Mouse (Mus musculus) midbrain, postnatal 0 days (tissue): ENCODE results near the gene Ahsa1. TPM values are rescaled to one million over a fixed set of nuclear protein-coding genes. Genes with fewer than 3 reads are reported as not detected.
"Not testable (repeated sequence)": the region's sequence is repeated elsewhere in the genome, so short reads cannot be mapped to it uniquely, and the experiment has no call there.

ENCODE experiments used
- ATAC-seq: fragments of 200-750 bp; cut with Nextera tagmentation; 2 replicates; pipeline ENCODE4 v1.8.0; 2017; ENCODE audit warnings: moderate number of reproducible peaks, mild to moderate bottlenecking, moderate TSS enrichment, moderate library complexity; ENCODE audit not compliant: low FRiP score
- DNase-seq: peaks from one replicate; pipeline ENCODE4 v3.0.0-alpha.2; 2015; ENCODE audit warnings: low spot score
- H3K27ac ChIP-seq: fragments of 300-500 bp; sonication (generic); 2 replicates; pipeline ENCODE4 v1.5.1; 2014; ENCODE audit warnings: low read depth, mild to moderate bottlenecking, low read length, mixed read lengths
- H3K27me3 ChIP-seq: fragments of 300-500 bp; sonication (generic); 2 replicates; pipeline ENCODE4 v1.6.1; 2014; ENCODE audit warnings: low read length, control low read depth, mixed read lengths; ENCODE audit not compliant: insufficient read depth
- H3K36me3 ChIP-seq: fragments of 300-500 bp; sonication (generic); 2 replicates; pipeline ENCODE4 v1.6.1; 2014; ENCODE audit warnings: low read length, control low read depth, mixed read lengths; ENCODE audit not compliant: insufficient read depth
- H3K4me1 ChIP-seq: fragments of 300-500 bp; sonication (generic); 2 replicates; pipeline ENCODE4 v1.6.1; 2014; ENCODE audit warnings: mild to moderate bottlenecking, control low read depth, antibody characterized with exemption, low read length, mixed read lengths; ENCODE audit not compliant: insufficient read depth
- H3K4me2 ChIP-seq: fragments of 300-500 bp; sonication (generic); 2 replicates; pipeline ENCODE4 v1.6.1; 2014; ENCODE audit warnings: low read depth, mild to moderate bottlenecking, low read length, mixed read lengths; ENCODE audit not compliant: poor library complexity, severe bottlenecking
- H3K4me3 ChIP-seq: fragments of 300-500 bp; sonication (generic); 2 replicates; pipeline ENCODE4 v1.5.1; 2014; ENCODE audit warnings: low read depth, mild to moderate bottlenecking, low read length, moderate library complexity
- H3K9ac ChIP-seq: fragments of 300-500 bp; sonication (generic); replicated peaks from 2 replicates; pipeline ENCODE4 v1.6.1; 2014; ENCODE audit warnings: mild to moderate bottlenecking, low read length, moderate library complexity, mixed read lengths; ENCODE audit not compliant: poor library complexity, severe bottlenecking
- H3K9me3 ChIP-seq: fragments of 300-500 bp; sonication (generic); 2 replicates; pipeline ENCODE4 v1.6.1; 2016; ENCODE audit warnings: low read length, control low read depth
- CTCF ChIP-seq: IDR thresholded peaks from 2 replicates; pipeline ENCODE4 v1.5.1; 2016; ENCODE audit warnings: antibody characterized with exemption, mild to moderate bottlenecking
- WGBS: fragments of 180-500 bp; shearing (Covaris S2); extraction: QIAGEN DNeasy Blood & Tissue Kit; methylation state at CpG from one replicate; pipeline ENCODE4 v1.1.7; 2014; 5-methylcytosine and 5-hydroxymethylcytosine counted together
- polyA plus RNA-seq: library from polyadenylated mRNA; unstranded; fragments of >200 nt; fragmentation: Nextera tagmentation; extraction: Ambion mirVana; gene quantifications from 2 replicates; pipeline ENCODE4 v1.2.1, GENCODE M21; 2015
- total RNA-seq: library from RNA; depleted of rRNA; stranded (reverse); fragments of >200 nt; gene quantifications from 2 replicates; pipeline ENCODE4 v1.2.3, GENCODE M21; 2014

Gene Ahsa1
- total and polyA plus RNA-seq, 2 experiments from 2014 or later = 116 to 169 TPM

GRCm38 (mm10) chr12:87260562-87260961 lies 5.7 kb upstream of the Ahsa1 start:
- no peak overlapping the region for H3K4me2 ChIP-seq
- no peaks in the 10 kb centered on the region for H3K9me3 ChIP-seq
- H3K27me3 ChIP-seq = no peaks in the 10 kb centered on the region
- TF ChIP-seq CTCF = no peak
- no peak overlapping the region for H3K9ac ChIP-seq
- no peak overlapping the region for H3K27ac ChIP-seq
- no peaks in the 10 kb centered on the region for H3K4me1 ChIP-seq
- peaks cover 45% of the 10 kb centered on the region for H3K36me3 ChIP-seq
- 96% methylated on average over 8 of the region's 8 CpGs for WGBS
- no peak for DNase-seq
- no peak overlapping the region for H3K4me3 ChIP-seq
- no peak for ATAC-seq

DNA sequence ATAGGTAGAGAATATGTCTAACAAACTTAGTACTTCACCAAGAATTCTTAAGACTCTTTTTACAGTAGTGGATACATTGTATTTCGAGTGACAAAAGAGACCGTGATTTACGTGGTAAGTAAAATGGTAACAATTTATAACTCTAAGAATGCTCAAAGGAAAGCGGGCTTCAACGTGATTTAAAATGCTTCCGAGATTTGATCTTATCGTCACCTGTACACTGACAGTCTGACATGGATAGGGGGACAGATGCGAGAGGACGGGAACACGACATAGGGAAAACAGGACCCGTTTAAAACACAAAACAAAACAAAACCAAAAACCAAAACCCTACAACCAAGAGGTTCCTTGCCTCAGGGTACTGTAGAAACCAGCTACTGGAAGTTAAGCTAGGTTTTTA lies 835 bp upstream of the Ahsa1 start:
- Histone ChIP-seq H3K9me3 (no peaks in the 10 kb centered on the region), H3K4me2 (peak overlapping the region; percentile 54), H3K27ac (peak overlapping the region; percentile 86), H3K4me3 (peak overlapping the region; percentile 62), H3K27me3 (no peaks in the 10 kb centered on the region), H3K9ac (peak overlapping the region; percentile 71), H3K36me3 (peaks cover 29% of the 10 kb centered on the region), H3K4me1 (0 out of 2 replicates have a peak, but pooled peaks cover 9% of the 10 kb centered on the region)
- no peak for TF ChIP-seq CTCF
- DNase-seq (no peak), ATAC-seq (no peak)
- 25% methylated on average over 11 of the region's 11 CpGs for WGBS

DNA sequence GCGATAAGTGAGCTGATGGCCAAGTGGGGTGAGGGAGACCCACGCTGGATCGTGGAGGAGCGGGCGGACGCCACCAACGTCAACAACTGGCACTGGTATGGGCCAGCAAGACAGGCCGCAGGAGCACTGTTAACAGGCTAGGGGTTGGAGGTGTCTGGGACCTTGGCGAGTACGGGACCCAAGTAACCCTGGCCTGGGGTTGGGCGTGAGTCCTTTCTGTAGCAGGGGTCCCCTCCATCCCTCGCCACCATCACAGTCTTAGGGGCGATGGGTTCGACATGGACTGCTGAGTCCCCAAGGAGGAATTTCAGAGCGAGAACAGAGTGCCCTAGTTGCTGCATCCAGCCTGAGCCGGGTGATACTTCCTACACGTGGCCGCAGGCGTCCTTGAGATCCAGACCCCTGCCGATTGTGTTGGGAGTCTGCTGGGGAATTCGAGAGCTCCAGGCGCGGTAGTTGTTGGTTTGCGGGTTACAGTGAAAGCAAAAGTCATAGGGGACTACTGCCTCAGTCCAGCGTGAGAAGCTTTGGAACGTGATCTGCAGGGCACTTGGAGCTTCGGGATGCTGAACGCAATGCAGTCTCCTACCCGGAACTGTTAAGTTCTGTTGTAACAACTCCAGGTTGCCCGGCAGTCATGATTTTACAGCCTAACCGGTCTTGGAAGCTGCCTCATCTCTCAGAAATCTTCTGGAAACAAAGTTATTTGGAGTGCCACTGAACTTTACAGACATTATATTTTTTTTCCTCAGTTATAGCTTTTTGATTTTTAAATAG lies 736 bp downstream of the Ahsa1 start:
- WGBS = 0% methylated on average over 31 of the region's 31 CpGs
- TF ChIP-seq CTCF = no peak
- peak overlapping the region; percentile 86 for H3K27ac ChIP-seq
- no peaks in the 10 kb centered on the region for H3K9me3 ChIP-seq
- H3K4me1 ChIP-seq = 0 out of 2 replicates have a peak, but pooled peaks cover 9% of the 10 kb centered on the region
- H3K4me2 ChIP-seq = peak overlapping the region; percentile 62
- H3K36me3 ChIP-seq = peaks cover 33% of the 10 kb centered on the region
- peak overlapping the region; percentile 71 for H3K9ac ChIP-seq
- ATAC-seq (peak; percentile 70), DNase-seq (peak; percentile 26)
- H3K4me3 ChIP-seq = peak overlapping the region; percentile 62
- H3K27me3 ChIP-seq = no peaks in the 10 kb centered on the region

DNA sequence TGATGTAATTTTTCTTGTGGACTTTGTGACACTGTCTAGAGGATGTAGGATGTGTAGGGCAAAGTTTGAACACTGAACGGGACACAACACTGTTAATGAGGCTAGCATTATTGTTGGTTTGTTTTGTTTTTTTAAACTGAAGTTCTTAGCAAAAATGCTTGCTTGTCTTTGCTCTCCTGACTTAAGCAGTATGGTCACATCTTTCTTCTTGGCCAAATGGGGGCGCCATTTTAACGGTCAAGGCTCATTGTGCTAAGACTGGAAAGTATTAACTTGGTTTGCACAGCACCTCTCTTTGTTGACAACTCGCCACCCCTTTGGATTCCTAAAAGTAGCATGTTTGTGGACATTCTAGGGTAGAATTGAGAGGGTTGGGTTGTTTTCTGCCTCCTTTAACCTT lies 1.4 kb downstream of the Ahsa1 start:
- ATAC-seq = no peak
- H3K4me1 ChIP-seq = 0 out of 2 replicates have a peak, but pooled peaks cover 9% of the 10 kb centered on the region
- DNase-seq = peak; percentile 42
- peak overlapping the region; percentile 62 for H3K4me3 ChIP-seq
- TF ChIP-seq CTCF = peak; percentile 62
- WGBS = 23% methylated on average over 4 of the region's 4 CpGs
- H3K4me2 ChIP-seq = peak overlapping the region; percentile 62
- H3K9me3 ChIP-seq = no peaks in the 10 kb centered on the region
- H3K27me3 ChIP-seq = no peaks in the 10 kb centered on the region
- H3K36me3 ChIP-seq = peaks cover 37% of the 10 kb centered on the region
- no peak overlapping the region; the same call in 1 of the 2 replicates for H3K9ac ChIP-seq
- no peak overlapping the region for H3K27ac ChIP-seq

GRCm38 (mm10) chr12:87274853-87275831 lies 8.9 kb downstream of the Ahsa1 start:
- no peak for DNase-seq
- Histone ChIP-seq H3K27me3 (no peaks in the 10 kb centered on the region), H3K27ac (no peak overlapping the region), H3K36me3 (peaks cover 54% of the 10 kb centered on the region), H3K4me3 (no peak overlapping the region), H3K9me3 (no peaks in the 10 kb centered on the region), H3K4me1 (no peaks in the 10 kb centered on the region), H3K9ac (no peak overlapping the region), H3K4me2 (no peak overlapping the region)
- 91% methylated on average over 9 of the region's 9 CpGs for WGBS
- ATAC-seq = no peak
- TF ChIP-seq CTCF = no peak

DNA sequence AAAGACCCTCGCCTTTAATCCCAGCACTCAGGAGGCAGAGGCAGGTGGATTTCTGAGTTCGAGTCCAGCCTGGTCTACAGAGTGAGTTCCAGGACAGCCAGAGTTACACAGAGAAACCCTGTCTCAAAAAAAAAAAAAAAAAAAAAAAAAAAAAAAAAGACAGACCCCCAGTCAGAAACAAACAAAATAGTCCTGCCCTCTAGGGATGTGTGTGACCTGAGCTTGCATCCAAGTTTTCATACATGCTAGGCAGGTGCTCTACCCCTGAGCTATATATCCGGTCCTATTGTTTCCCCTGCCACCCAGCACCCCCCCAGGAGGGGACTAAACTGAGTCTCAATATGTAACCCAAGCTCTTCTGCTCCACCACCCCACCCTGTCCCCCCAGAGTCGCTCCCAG lies 11.0 kb downstream of the Ahsa1 start:
- not testable (repeated sequence) for H3K4me3 ChIP-seq, H3K4me2 ChIP-seq, H3K9me3 ChIP-seq, H3K9ac ChIP-seq, ATAC-seq, DNase-seq, H3K4me1 ChIP-seq, H3K27ac ChIP-seq, H3K27me3 ChIP-seq
- peaks cover 34% of the 10 kb centered on the region for H3K36me3 ChIP-seq
- 87% methylated on average over 4 of the region's 4 CpGs for WGBS
